Mouse (Mus musculus) liver, embryonic 14.5 days (tissue): Measurements from ENCODE around the gene Lrrc8e.

Experiments
- CTCF ChIP-seq: IDR thresholded peaks from 2 replicates; pipeline ENCODE4 v1.5.1; 2016; ENCODE audit warnings: antibody characterized with exemption, low read depth, control low read depth
- EP300 ChIP-seq: IDR thresholded peaks from 2 replicates; pipeline ENCODE4 v1.6.1; 2016; ENCODE audit warnings: antibody characterized with exemption, low read depth

DNA sequence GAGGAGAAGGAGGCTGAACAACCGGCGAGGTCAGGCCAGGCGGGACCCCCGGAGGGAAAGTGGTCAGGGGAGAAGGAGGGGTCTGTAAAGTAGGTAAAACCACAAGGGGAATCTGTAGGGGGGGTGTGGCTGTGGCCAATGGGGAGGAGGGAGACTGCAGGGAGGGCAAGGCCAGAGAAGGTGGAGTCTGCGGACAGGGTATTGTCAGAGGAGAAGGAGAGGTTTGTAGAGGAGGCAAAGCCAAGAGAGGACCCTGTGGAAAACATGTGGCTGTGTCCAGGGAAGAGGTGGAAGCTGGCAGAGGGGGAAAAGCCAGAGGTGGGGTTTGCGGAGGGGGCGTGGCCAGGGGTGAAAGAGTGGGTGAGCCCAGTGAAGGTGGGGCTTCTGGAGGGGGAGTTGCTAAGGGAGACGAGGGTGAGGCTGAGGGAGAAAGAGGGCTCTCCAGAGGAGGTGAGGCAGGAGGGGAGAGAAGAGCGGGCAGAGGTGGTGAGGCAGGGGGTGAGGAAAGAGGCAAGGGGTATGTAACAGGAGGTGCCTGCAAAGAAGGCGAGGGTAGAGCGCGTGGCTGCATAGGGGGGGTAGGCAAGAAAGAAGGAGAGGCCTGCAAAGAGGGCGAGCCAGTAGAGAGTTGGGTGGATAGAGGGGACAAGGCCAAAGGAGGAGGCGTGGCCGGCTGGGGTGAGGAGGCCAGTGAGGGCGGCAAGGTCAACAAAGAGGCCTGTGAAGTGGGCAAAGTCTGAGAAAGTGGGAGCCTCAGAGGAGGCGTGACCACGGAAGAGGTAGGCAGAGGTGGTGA lies 13.2 kb upstream of the Lrrc8e start:
- no peak for TF ChIP-seq CTCF
- no peak for TF ChIP-seq EP300
